Mouse (Mus musculus) bone marrow, adult 2 months (tissue): ENCODE data around the gene Rheb.
"Not testable (repeated sequence)": the region's sequence is repeated elsewhere in the genome, so short reads cannot be mapped to it uniquely, and the experiment has no call there.

Experiments
- CTCF ChIP-seq: fragments of 200-500 bp; IDR thresholded peaks from 2 replicates; pipeline ENCODE4 v1.5.1; 2011; ENCODE audit warnings: low read length, control low read depth; ENCODE audit not compliant: control insufficient read depth, insufficient read depth
- POLR2A ChIP-seq: fragments of 200-500 bp; IDR thresholded peaks from 2 replicates; pipeline ENCODE4 v1.6.1; 2011; ENCODE audit warnings: low read depth, mild to moderate bottlenecking, control low read depth, low read length, borderline replicate concordance; ENCODE audit not compliant: control insufficient read depth

GRCm38 (mm10) chr5:24822231-24822630, 20.2 kb downstream of the Rheb start:
- TF ChIP-seq POLR2A, CTCF: not testable (repeated sequence)
